Mouse (Mus musculus) CH12.LX (cell line): ENCODE results near the gene Fbxw8.

Experiments used
- CTCF ChIP-seq, 2 experiments: IDR thresholded peaks in 1 of 2; conservative IDR thresholded peaks in 1 of 2; 2 replicates each; pipeline ENCODE4 v1.5.1; 2011 to 2012; ENCODE audit warnings: low read depth in 2 of 2, low read length in 2 of 2, improper control_type of control experiment in 1 of 2, inconsistent platforms in 1 of 2, mild to moderate bottlenecking in 1 of 2, moderate library complexity in 1 of 2
- EP300 ChIP-seq: IDR thresholded peaks from 2 replicates; pipeline ENCODE4 v1.6.1; 2011; ENCODE audit warnings: low read length, improper control_type of control experiment
- KAT2A ChIP-seq: IDR thresholded peaks from 2 replicates; pipeline ENCODE4 v1.6.1; 2012; ENCODE audit warnings: low read length, improper control_type of control experiment, inconsistent platforms; ENCODE audit not compliant: insufficient replicate concordance
- MEF2A ChIP-seq: IDR thresholded peaks from 2 replicates; pipeline ENCODE4 v1.6.1; 2014; ENCODE audit warnings: low read depth, mild to moderate bottlenecking, inconsistent platforms, low read length, improper control_type of control experiment, borderline replicate concordance
- POLR2A ChIP-seq: IDR thresholded peaks from 2 replicates; pipeline ENCODE4 v1.6.1; 2011; ENCODE audit warnings: low read depth, mild to moderate bottlenecking, improper control_type of control experiment, low read length
- ZC3H11A ChIP-seq: IDR thresholded peaks from 2 replicates; pipeline ENCODE4 v1.6.1; 2012; ENCODE audit warnings: low read depth, mild to moderate bottlenecking, inconsistent platforms, low read length, improper control_type of control experiment

GRCm38 (mm10) chr5:118039241-118039668, 116.0 kb downstream of the Fbxw8 start:
- TF ChIP-seq MEF2A: no peak
- no peak for TF ChIP-seq POLR2A
- no peak for TF ChIP-seq KAT2A
- no peak for TF ChIP-seq CTCF (conservative IDR thresholded peaks at IDR 0.05 in 1 of 2, IDR thresholded peaks at IDR 0.05 in 1 of 2; ENCODE audit: low read depth in 2 of 2, low read length in 2 of 2)
- TF ChIP-seq EP300: no peak
- no peak for TF ChIP-seq ZC3H11A
